In genomic region chr12:104751331-104751813, GRCm38 (mm10) we compare ENCODE assay signal across 7 mouse cellular contexts. TPM values are rescaled to one million over a fixed set of nuclear protein-coding genes. Genes with fewer than 3 reads are reported as not detected.
DNase-seq lines count a peak whose midpoint lies in the region; ATAC-seq and TF ChIP-seq lines count a peak whose summit lies in the region.

No protein-coding gene starts in this region.

- H3K4me2 ChIP-seq in forebrain, embryonic 13.5 days: peak overlapping the region; percentile 76
- H3K4me2 ChIP-seq in hindbrain, postnatal 0 days (ENCODE audit: low read depth, low read length): peak overlapping the region; percentile 94
- H3K4me2 ChIP-seq in liver, embryonic 15.5 days: peak overlapping the region; percentile 94

- H3K36me3 ChIP-seq in forebrain, embryonic 13.5 days (ENCODE audit: poor library complexity, severe bottlenecking): 0 out of 2 replicates have a peak, but pooled peaks cover 7% of the 10 kb centered on the region
- H3K36me3 ChIP-seq in hindbrain, postnatal 0 days (ENCODE audit: insufficient read depth, low read length): no peaks in the 10 kb centered on the region
- peaks cover 8% of the 10 kb centered on the region; the same call in 1 of the 2 replicates for H3K36me3 ChIP-seq in liver, embryonic 15.5 days (replicated peaks)

- no peak for TF ChIP-seq CTCF in hindbrain, postnatal 0 days (IDR thresholded peaks at IDR 0.05; ENCODE audit: low read depth)
- TF ChIP-seq CTCF in olfactory bulb, adult 2 months (IDR thresholded peaks at IDR 0.05; ENCODE audit: insufficient read depth, low read depth, low read length): no peak

- no peaks in the 10 kb centered on the region for H3K27me3 ChIP-seq in forebrain, embryonic 13.5 days
- H3K27me3 ChIP-seq in hindbrain, postnatal 0 days (ENCODE audit: insufficient read depth, low read length): no peaks in the 10 kb centered on the region
- H3K27me3 ChIP-seq in liver, embryonic 15.5 days: no peaks in the 10 kb centered on the region

- H3K27ac ChIP-seq in forebrain, embryonic 13.5 days: peak overlapping the region; percentile 90
- H3K27ac ChIP-seq in hindbrain, postnatal 0 days: peak overlapping the region; percentile 91
- H3K27ac ChIP-seq in liver, embryonic 15.5 days (replicated peaks): peak overlapping the region; percentile 77
- H3K27ac ChIP-seq in olfactory bulb, adult 2 months (ENCODE audit: insufficient read depth, low read depth, low read length): 0 out of 2 replicates have a peak overlapping the region, but pooled peaks have one; percentile 1

- no peaks in the 10 kb centered on the region for H3K9me3 ChIP-seq in forebrain, embryonic 13.5 days (replicated peaks)
- no peaks in the 10 kb centered on the region for H3K9me3 ChIP-seq in hindbrain, postnatal 0 days (ENCODE audit: low read length)
- H3K9me3 ChIP-seq in liver, embryonic 15.5 days (replicated peaks): no peaks in the 10 kb centered on the region

- under 1% methylated on average over 51 of the region's 52 CpGs for WGBS in forebrain, embryonic 13.5 days
- WGBS in hindbrain, postnatal 0 days: 0% methylated on average over 39 of the region's 52 CpGs
- WGBS in liver, embryonic 15.5 days (ENCODE audit: insufficient replicate concordance): under 1% methylated on average over 52 of the region's 52 CpGs
- under 1% methylated on average over 52 of the region's 52 CpGs for WGBS in olfactory bulb, adult 2 months

- H3K4me1 ChIP-seq in forebrain, embryonic 13.5 days: peaks cover 50% of the 10 kb centered on the region
- peaks cover 18% of the 10 kb centered on the region for H3K4me1 ChIP-seq in hindbrain, postnatal 0 days (ENCODE audit: insufficient read depth, low read length)
- peaks cover 54% of the 10 kb centered on the region for H3K4me1 ChIP-seq in liver, embryonic 15.5 days (replicated peaks)
- H3K4me1 ChIP-seq in olfactory bulb, adult 2 months (ENCODE audit: control insufficient read depth, insufficient read depth, low read length): peaks cover 12% of the 10 kb centered on the region

- no peak for TF ChIP-seq POLR2A in olfactory bulb, adult 2 months (IDR thresholded peaks at IDR 0.05; ENCODE audit: insufficient read depth, low read depth, low read length)

- H3K4me3 ChIP-seq in forebrain, embryonic 13.5 days: peak overlapping the region; percentile 63
- peak overlapping the region; percentile 94 for H3K4me3 ChIP-seq in hindbrain, postnatal 0 days (ENCODE audit: low read length)
- peak overlapping the region; percentile 84 for H3K4me3 ChIP-seq in liver, embryonic 15.5 days (replicated peaks)
- peak overlapping the region; percentile 57 for H3K4me3 ChIP-seq in olfactory bulb, adult 2 months (ENCODE audit: insufficient read depth, low read depth, low read length)

- peak; percentile 34; the same call in 1 of the 2 replicates for ATAC-seq in forebrain, embryonic 13.5 days
- peak; percentile 46 for ATAC-seq in hindbrain, postnatal 0 days
- peak; percentile 53 for ATAC-seq in liver, embryonic 15.5 days (ENCODE audit: insufficient read depth)

- DNase-seq in right cerebral cortex, postnatal 14 days: peak; percentile 39
- no peak for DNase-seq in right cerebral cortex, adult 18-20 months
- DNase-seq in c-Kit-positive CD71-positive TER-119-positive erythroid progenitor cells, embryonic 14.5 days (ENCODE audit: low spot score): peak; percentile 3
- DNase-seq in hindbrain, postnatal 0 days (ENCODE audit: low spot score): peak; percentile 50

- peak overlapping the region; percentile 97 for H3K9ac ChIP-seq in forebrain, embryonic 13.5 days
- H3K9ac ChIP-seq in hindbrain, postnatal 0 days (replicated peaks; ENCODE audit: low read length): peak overlapping the region; percentile 97
- peak overlapping the region; percentile 85 for H3K9ac ChIP-seq in liver, embryonic 15.5 days

RNA-seq across cellular contexts. Expression of gene Dicer1, which starts 0.4 kb away (rescaled TPM):
- 52.0 and 52.1 TPM in 2 replicates for polyA plus RNA-seq in forebrain, embryonic 13.5 days (2015; fragmentation: Nextera tagmentation; extraction: Ambion mirVana)
- 26.5 and 33.5 TPM in 2 replicates for total RNA-seq in hindbrain, postnatal 0 days (2014; rRNA removed)
- polyA plus RNA-seq in hindbrain, postnatal 0 days (2015; fragmentation: Nextera tagmentation; extraction: Ambion mirVana): 25.9 and 27.4 TPM in 2 replicates
- polyA plus RNA-seq in liver, embryonic 15.5 days (2015; fragmentation: Nextera tagmentation; extraction: Ambion mirVana): 10.5 and 12.3 TPM in 2 replicates
- 69.9 TPM in 1 of 2 replicates, not detected in the other for polyA plus RNA-seq in olfactory bulb, adult 2 months (2012; ENCODE audit: insufficient read depth, insufficient read length, low replicate concordance, missing spikeins)

Comparison
In these comparisons a context has a peak if more than half of its experiments do, and no peak if none do; other contexts are left out.
1. H3K27ac ChIP-seq: peak in every context shown above with its lines; median percentile 91 in hindbrain, postnatal 0 days; 90 in forebrain, embryonic 13.5 days; 77 in liver, embryonic 15.5 days; 1 in olfactory bulb, adult 2 months.